Mouse (Mus musculus) layer of hippocampus, postnatal 25 days (tissue): ENCODE measurements around the gene Gpr84. TPM values are rescaled to one million over a fixed set of nuclear protein-coding genes. Genes with fewer than 3 reads are reported as not detected.

Experiments used
- DNase-seq, 2 experiments: peaks; one replicate each; pipeline ENCODE4 v3.0.0; 2022; ENCODE audit warnings: mixed read lengths in 2 of 2, low spot score in 1 of 2; ENCODE audit errors: extremely low spot score in 1 of 2
- total RNA-seq, 2 experiments: library from RNA; stranded (reverse); gene quantifications; 2 replicates each; pipeline ENCODE4 v1.2.3; 2021

The Gpr84 gene
- total RNA-seq, result 1 to 10 TPM in 1 of 2 experiments, under 1 TPM in 1; 0.66 to 1.1 TPM

DNA sequence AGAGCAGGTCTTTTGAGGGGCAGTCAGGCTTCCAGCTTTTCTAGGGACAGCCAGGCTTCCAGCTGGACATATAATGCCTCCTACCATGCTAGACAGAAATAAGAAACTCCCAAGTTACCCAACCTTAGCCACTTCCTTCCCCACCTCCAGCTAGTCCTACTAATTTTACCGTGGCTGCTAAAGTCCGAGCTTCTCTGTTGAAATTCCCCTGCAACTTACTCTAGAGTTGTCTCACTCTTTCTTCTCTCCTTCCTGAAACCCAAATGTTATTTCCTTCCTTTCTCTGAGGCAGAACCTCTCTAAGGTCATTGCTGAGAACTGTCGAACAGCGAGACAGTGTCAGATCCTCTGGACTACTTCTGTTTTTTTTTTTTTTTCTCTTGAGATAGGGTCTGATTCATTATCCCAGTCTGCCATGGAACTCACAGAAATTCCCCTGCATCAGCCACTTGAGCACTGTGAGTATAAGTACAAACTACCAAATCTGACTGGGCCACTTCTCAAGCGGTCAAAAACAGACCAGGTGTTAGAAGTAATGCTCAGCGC is at the start of gene Gpr84:
Gpr84 (minus strand) TSS at position 248 of the 546 bp plus-strand sequence.
- no peak for DNase-seq

DNA sequence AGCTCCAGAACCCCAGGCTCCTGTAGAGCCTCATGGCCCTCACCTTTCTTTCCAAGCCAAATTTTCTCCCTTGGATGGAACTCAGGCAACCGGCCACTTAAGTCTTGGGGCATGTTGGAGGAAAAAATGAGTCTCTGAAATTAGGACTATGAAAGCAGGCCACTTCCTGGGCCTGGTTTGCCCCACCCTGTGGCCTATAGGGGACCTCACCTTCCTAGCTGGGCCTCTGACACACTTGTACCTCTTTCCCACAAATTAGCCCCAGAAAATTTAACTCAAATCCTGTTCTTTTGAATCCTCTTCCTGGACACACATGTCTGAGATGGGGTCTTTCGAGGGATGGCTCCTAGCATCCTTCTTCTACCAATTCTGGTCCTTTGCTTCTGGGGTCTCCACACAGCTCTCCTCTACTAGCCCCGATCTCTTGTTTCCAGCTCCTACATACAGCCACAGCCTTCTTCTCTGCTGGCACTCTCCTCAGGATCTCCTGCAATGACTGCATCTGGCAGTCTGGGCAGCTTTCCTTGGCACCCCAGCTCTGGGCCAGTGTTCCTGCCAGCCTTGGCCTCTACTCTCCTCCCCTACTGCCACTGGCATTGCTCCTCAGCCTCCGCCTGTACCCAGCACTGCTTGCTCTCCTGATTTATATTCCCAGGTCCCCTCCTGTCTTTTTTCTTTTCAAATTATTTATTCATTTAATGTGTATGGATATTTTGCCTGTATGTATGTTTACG is 49.6 kb upstream of the Gpr84 start:
- no peak for DNase-seq

DNA sequence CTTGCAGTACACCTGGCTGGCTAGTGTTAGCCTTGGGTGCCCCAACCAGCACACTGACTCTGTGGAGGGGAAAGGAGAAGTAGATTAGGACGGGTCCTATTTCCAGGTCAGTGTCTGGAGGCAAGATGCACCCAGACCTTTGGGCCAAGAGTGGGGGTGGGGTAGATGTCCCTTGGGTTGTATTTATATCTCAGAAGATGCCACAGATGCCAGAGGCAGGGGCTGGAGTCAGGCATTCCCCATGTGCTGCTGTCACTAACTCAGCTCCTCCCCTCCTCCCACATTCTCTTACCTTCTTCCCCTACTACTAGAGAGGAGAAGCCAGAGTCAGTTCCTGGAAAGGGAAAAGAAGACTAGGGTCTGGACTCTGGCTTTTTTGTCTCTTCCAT is 48.7 kb upstream of the Gpr84 start:
- no peak for DNase-seq

DNA sequence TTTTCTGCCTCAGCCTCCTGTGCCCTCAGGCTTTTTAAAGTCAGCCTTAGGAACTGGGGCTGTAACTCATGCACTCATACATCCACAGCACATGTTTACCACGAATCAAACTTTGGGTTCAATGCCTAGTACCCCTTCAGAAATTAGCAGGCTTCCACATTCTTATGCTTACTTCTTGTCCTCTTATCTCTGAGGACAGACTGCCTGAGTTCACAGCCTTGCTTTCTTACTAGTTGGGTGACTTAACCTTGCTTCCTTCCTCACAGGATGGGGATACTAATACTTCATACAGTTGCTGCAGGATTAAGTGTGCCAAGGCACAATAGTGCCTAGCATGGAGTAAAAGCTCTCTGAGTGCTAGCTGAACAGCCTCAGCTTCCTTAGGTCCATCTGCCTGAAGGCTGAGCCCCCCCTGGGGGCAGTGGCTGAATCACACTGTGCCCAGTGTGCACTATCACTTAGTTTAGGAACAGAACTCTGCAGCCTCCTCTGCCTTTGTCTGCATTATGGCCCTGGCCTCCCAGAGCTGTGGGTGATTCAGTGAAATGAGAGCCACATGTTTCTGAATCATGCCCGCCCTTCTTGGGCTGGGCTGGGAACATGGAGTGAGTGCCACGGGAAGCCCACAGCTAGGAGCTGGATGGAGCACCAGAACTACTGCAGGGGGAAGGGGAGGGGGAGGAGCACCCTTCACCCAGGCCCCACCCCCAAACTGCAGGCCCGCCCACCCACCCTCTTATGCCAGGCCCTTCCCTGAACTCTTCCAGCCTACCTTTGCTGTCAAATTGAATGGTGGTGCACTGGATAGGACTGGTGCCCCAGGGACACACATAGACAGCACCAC is 48.1 kb upstream of the Gpr84 start:
- no peak for DNase-seq

DNA sequence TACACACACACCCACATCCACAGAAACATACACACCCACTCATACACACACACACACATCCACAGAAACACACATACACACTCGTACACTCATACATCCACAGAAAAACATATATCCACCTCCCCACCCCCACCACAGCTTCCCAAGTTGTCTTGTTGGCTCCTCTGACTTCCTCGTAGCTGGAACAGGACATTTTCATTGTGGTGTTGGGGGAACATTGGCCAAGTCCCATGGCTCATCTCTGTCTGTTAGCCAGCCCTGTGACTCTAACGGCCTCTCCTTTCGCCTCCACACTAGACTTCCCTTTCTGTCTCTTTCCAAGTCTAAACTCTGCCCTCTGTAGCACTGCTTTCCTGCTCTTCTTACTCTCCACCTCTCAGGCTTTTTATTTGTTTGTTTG is 47.4 kb upstream of the Gpr84 start:
- DNase-seq, result no peak

DNA sequence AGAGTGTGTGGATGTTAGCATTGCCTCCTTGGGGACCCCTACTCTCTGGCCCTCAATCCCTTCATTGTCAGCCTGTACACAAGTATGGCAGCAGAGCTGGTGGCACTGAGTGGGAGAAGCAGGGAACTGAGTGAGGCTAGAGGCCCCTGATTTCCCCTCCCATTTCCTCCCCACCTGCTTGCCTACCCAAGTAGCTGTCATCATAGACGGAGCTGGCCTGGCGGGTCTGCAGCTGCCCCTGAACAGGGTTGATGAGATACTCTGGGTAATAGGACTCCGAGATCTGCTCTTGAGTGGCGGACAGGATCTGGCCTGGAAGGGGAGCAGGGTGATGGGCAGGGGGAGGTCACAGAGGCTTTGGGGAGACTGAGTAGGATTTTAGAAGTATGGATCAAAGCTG is 45.7 kb upstream of the Gpr84 start:
- DNase-seq, result no peak

DNA sequence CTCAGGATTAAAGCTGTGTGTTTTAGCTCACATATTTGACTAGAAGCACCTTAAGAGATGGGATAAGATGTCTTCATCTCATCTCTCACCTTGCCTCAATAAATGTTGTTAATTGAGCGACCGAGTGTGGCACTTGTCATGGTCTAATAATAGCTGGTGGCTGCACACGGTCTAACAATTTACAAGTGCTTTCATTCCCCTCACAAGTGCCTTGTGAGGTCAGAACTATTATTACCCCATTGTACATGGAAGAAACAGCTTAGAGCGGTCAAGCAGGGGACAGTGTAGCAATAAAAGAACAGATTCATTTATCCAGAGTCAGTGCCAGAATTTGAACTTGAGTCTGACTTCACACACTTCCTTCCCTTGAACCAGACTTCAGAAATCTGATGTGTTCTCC is 45.0 kb upstream of the Gpr84 start:
- no peak for DNase-seq

DNA sequence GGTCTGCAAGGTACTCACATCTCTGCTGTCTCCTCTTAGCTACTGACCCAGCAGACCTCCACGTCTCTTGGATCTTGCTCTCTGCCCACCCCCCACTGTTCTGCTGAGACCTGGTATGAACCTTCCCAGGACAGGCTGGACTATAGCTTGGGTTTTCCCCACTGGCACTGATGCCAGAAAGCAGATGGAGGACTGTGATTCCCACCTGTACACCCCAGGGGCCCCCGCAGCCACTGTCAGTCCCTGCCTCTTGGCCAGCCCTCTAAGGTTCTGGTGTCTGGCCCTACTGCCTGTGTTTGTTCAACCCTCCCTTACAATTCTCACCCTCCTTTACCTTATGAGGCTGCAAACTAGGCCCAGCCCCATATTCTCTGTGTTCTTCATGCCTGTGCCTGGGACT is 44.3 kb upstream of the Gpr84 start:
- no peak for DNase-seq

DNA sequence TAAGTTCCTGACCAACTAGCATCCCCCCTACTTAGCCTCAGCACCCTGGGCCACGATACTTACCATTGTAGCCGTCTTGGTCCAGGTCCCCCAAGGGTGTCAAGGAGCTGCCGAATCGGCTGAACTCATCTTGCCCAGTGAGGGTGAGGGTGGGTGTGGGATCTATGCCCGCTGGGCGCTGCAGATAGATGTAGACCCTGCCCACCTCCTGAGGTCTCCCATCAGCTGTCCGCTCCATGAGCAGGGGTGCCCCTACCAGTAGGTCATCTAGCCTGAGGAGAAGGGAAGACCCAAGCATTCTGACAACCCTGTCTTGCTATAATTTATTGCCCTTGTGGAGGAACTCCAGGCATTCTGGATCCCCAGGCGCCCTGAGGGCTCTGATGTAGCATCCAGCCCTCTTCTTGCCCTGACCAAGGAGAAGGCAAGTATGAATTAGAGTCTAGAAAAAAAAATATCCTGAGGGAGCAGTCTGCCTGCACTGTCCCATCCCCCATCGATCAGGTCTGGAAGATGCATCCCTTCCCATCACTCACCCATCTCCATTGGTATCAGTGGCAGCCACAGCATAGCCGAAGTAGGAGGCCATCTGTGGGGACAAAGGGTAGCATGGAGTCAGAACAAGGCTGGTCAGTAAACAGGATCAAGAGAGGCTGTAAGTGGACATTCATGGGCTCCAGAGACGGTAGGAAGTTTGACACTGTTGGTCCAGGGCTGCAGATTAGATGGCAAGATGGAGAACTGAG is 43.3 kb upstream of the Gpr84 start:
- no peak for DNase-seq

DNA sequence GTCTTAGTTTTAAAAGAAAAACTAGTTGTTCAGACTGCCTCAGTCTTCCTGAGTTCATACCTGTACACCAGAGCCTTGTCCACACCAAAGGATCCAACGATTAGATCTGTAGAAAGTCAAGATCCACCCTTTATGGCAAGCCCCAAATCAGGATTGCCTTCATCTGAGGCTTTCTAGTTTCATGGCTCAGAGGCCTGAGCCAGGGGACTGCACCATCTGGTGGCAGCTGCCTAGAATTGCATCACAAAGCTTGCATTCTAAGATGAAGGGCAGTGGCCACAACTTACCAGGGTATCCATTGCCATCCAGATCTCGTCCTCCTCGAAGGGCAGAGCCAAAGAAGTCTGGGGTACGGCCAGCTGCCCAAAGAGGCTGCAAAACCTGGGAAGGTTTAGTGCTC is 42.4 kb upstream of the Gpr84 start:
- DNase-seq, result peak in 1 of 2 experiments; percentile 65

DNA sequence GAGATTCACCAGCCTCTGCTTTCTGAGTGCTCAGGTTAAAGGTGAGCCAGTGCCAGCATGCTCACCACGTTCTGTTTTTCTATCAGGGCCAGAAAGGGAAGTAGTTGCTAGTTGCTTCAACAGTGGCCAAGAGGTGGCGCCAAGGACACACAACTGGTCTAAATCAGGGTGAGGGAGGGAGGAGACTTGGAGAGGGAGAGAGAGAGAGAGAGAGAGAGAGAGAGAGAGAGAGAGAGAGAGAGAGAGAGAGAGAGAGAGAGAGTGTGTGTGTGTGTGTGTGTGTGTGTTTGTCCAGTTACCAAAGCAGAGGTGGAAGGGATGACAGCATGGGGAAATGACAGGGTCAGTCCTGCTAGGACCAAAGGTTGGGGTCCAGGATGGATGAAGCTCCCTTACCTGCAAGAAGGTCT is 36.9 kb upstream of the Gpr84 start:
- peak in 1 of 2 experiments; percentile 70 for DNase-seq

DNA sequence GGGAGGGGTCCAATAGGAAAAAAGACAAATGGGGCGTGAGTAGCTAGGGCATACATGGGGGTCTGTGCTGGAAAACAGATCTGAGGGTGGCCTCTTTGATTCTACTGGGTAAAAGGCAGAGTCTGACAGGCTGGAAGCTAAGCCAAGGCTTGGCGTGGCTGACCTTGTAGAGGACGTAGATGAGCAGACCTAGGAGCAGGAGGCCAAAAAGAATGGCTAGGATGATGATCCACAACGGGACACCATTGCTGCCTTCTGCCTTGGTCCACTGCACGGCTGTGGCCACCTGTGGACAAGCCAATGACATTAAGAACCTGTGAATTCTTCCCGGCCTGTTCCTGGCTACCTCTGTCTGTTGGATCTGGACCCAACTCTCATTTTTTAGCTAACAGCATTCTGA is 35.4 kb upstream of the Gpr84 start:
- DNase-seq, result no peak

DNA sequence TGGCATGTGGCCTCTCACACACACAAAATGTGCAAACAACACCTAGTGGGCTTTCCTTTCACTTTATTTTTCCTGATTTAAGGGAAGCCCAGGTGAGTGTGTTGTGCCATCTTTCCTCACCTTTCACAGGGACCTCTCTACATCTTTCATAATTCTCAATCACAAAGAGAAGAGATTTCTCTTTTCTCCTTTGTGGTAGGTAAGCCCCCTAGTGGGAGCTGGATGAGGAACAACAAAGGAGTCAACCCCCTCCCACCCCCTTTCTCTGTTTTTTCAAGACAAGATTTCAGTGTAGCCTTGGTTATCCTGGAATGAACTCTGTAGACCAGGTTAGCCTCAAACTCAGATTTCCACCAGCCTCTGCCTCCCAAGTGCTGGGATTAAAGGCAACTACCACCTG is 33.1 kb upstream of the Gpr84 start:
- DNase-seq, result no peak

DNA sequence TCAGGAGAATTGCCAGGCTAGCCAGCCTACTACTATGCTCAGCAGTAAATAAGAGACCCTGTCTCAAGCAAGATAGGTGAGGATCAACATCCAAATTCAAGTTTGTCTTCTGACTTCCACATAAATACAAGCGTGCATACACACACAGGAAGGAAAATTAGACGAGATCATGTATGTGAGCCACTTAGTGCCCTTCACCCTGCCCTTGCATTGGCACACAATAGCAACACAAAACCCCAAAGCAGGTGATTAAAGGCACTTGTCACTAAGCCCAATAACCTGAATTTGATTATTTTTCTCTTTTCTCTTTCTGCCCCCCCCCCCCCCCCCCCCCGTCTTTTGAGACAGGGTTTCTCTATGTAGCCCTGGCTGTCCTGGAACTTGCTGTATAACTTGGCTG is 32.6 kb upstream of the Gpr84 start:
- no peak for DNase-seq

DNA sequence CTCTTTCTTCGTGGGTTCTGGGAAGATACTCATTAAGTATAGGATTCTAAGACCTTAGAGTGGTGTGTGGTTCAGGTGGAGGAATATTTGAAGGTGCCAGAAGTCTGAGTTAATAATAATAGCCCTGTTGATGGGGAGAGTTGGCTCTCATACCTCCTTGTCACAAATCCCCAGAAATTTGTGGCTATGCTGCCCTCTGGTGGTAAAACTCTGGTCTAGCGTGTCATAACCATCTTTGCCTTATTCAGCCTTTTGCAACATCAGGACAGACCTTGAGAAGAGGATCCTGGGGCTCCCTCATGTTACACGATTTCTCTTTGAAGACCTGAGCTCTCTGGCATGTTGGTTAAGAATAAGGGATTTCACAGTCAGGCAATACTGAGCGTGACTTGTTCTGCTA is 32.0 kb upstream of the Gpr84 start:
- peak; percentile 67 to 72 for DNase-seq

DNA sequence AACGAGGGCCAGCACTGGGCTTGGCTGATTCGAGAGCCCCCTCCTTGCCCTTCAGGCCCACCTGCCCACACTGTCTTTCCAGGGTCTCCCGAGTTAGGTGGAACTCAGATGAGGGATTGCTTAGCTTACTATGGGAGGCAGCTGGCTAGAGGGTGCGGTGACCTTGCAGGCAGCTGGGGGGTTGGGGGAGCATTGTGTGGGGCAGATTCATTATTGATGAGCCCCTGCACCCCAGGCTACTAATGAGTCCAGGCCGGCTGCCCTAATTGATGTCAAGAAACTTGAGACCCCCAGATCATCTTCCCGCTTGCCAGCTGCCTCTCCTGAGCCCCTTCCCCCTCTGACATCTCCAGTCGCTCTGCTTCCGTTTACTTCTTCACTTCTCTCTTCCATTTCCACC is 31.1 kb upstream of the Gpr84 start:
- DNase-seq, result no peak

DNA sequence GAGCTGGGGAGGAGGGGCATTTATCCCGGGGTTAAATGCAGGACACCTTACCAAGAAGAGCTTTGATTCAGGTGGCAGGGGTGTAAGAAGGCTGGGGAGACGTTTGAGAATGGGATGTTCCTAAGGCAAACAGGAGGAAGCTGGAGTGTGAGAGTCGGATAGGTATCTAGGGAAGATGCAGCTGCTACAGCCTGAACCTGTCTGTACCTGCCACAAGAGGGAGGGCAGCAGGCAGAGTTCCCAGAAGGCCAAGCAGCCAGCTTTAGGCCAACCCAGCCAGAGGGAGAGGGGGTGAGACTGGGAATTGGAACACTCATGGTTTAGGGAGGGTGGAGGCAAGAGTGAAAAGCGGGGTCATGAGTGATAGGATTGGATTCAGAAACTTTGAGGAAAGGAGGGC is 30.4 kb upstream of the Gpr84 start:
- no peak for DNase-seq

DNA sequence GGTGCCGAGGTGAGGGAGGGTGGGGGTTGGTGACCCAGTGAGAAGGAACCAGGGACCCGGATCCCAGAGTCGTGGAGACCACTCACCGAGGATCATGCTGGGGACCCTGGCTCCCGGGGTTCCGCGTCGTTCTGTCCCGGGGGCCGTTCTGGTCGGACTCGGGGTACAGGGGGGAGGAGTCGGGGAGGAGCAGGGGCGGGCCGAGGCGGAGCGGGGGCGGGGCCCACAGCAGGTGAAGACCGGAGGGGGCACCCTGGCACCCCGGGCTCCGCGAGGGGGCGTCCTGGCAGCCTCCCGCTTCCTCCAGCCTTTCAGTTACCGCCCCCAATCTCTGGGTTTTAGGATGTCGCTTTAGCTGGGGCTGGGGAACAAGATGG is 29.5 kb upstream of the Gpr84 start, which contains the start of gene Zfp385a:
Zfp385a (minus strand) TSS at position 133 of the 377 bp plus-strand sequence.
- peak; percentile 60 to 65 for DNase-seq

DNA sequence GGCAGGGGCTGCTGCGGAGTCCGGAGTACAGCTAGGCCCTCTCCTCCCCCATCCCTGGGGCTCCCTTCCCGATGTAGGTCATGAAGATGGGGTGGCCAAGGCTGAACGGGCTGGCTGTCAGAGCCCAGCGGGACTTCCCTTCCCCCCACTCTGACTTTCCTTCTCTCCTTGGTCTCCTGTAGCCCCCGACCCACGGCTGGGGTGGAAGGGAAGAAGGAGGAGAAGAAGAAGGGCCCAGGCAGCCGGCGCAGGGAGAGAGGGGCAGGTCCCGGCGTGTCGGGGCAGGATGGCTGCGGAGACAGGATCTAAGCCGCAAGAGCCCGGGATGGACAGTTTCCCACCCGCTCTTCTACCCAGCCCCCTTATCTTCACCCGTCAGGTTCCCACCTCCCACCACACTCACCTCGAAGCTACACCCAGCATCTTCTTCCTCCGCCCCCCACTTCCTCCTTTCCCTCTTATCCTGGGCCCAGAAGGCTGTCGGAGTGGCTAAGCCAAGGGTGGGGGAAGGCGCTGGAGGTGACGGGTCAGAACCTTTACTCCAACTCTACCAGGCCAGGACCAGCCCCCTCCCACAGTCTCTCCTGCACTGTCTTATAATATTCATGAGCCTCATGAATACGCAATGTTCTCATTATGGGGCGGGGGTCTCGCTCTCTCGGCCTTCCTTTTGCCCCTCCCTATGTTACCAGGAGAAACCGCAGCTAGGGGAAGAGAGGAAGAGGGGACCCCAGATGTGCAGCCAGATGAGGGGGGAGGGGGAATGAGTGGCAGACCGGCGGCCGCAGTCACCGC is 29.0 kb upstream of the Gpr84 start:
- no peak for DNase-seq

DNA sequence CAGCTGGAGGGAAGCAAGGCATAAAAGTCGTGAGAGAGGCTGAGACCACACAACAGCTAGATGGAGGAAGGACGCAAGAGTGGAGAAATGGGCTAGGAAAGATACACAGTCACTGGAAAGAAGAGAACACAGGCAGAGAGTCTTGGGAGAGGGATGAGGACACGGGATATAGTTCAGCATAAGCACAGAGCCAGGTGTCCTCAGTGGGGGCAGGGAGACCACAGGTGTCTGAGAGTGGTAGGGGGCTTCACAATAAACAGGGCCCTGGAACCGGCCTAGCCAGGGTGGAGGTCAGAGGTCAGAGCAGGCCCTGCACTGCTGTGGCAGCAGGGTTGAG is 28.4 kb upstream of the Gpr84 start:
- no peak for DNase-seq
